Mouse (Mus musculus): ENCODE data around the gene Cpe.

Cpe gene

GRCm38 (mm10) chr8:64692651-64693201 lies at the start of gene Cpe:
Gene Cpe, minus strand, starts transcription at chr8:64693054.
- peak; percentile 70 for DNase-seq (ENCODE audit: low read depth, low spot score)

GRCm38 (mm10) chr8:64740547-64741211 lies 47.8 kb upstream of the Cpe start:
- DNase-seq (ENCODE audit: low read depth, low spot score): no peak

GRCm38 (mm10) chr8:64738916-64739315 lies 46.1 kb upstream of the Cpe start:
- no peak for DNase-seq (ENCODE audit: low read depth, low spot score)

- DNase-seq (ENCODE audit: low read depth, low spot score): no peak
These were observed 44.0 kb upstream of the Cpe start for GRCm38 (mm10) chr8:64736767-64737323.

GRCm38 (mm10) chr8:64735161-64735560 lies 42.3 kb upstream of the Cpe start:
- no peak for DNase-seq (ENCODE audit: low read depth, low spot score)

- peak; percentile 98 for DNase-seq (ENCODE audit: low read depth, low spot score)
These were observed 40.6 kb upstream of the Cpe start, which contains the start of gene Msmo1 for GRCm38 (mm10) chr8:64733271-64733943. Gene Msmo1, minus strand, starts transcription at chr8:64733792.

- DNase-seq (ENCODE audit: low read depth, low spot score): no peak
These were observed 39.7 kb upstream of the Cpe start for GRCm38 (mm10) chr8:64732596-64732995.

- no peak for DNase-seq (ENCODE audit: low read depth, low spot score)
These were observed 35.3 kb upstream of the Cpe start for GRCm38 (mm10) chr8:64728156-64728555.

GRCm38 (mm10) chr8:64726190-64726695 lies 33.4 kb upstream of the Cpe start:
- peak; percentile 31 for DNase-seq (ENCODE audit: low read depth, low spot score)

GRCm38 (mm10) chr8:64723206-64723605 lies 30.4 kb upstream of the Cpe start:
- no peak for DNase-seq (ENCODE audit: low read depth, low spot score)

- DNase-seq (ENCODE audit: low read depth, low spot score): no peak
These were observed 25.0 kb upstream of the Cpe start for GRCm38 (mm10) chr8:64717868-64718267.

- DNase-seq (ENCODE audit: low read depth, low spot score): no peak
These were observed 19.6 kb upstream of the Cpe start for GRCm38 (mm10) chr8:64712499-64712898.

GRCm38 (mm10) chr8:64711544-64711943 lies 18.7 kb upstream of the Cpe start:
- no peak for DNase-seq (ENCODE audit: low read depth, low spot score)

GRCm38 (mm10) chr8:64707481-64707880 lies 14.6 kb upstream of the Cpe start:
- DNase-seq (ENCODE audit: low read depth, low spot score): no peak

- no peak for DNase-seq (ENCODE audit: low read depth, low spot score)
These were observed 10.3 kb upstream of the Cpe start for GRCm38 (mm10) chr8:64703191-64703590.

GRCm38 (mm10) chr8:64691591-64692401 lies 1.1 kb downstream of the Cpe start:
- no peak for DNase-seq (ENCODE audit: low read depth, low spot score)

- DNase-seq (ENCODE audit: low read depth, low spot score): no peak
These were observed 2.0 kb downstream of the Cpe start for GRCm38 (mm10) chr8:64690845-64691244.

- DNase-seq (ENCODE audit: low read depth, low spot score): no peak
These were observed 2.5 kb downstream of the Cpe start for GRCm38 (mm10) chr8:64690306-64690705.

GRCm38 (mm10) chr8:64688741-64689140 lies 4.1 kb downstream of the Cpe start:
- no peak for DNase-seq (ENCODE audit: low read depth, low spot score)

GRCm38 (mm10) chr8:64688161-64688560 lies 4.7 kb downstream of the Cpe start:
- DNase-seq (ENCODE audit: low read depth, low spot score): no peak

GRCm38 (mm10) chr8:64682501-64682900 lies 10.4 kb downstream of the Cpe start:
- no peak for DNase-seq (ENCODE audit: low read depth, low spot score)

GRCm38 (mm10) chr8:64676381-64676780 lies 16.5 kb downstream of the Cpe start:
- DNase-seq (ENCODE audit: low read depth, low spot score): no peak

Data from telencephalon, adult 2 months (tissue).